ENCODE assay signal across 19 mouse cellular contexts in genomic region chr10:17621703-17622385, GRCm38 (mm10).
"Had no signal": no experiment of that assay in that cellular context is flagged by ENCODE, and none has a peak within 500 bp of the region (broad histone marks: within the 10 kb centered on the region; RNA-seq: fewer than 3 reads in every experiment).

No protein-coding gene starts in this region.

- H3K9ac ChIP-seq: lung, embryonic 14.5 days; midbrain, embryonic 12.5 days; neural tube, embryonic 13.5 days; neural tube, embryonic 15.5 days; stomach, embryonic 15.5 days had no signal

- H3K27ac ChIP-seq: midbrain, embryonic 10.5 days; midbrain, embryonic 12.5 days; neural tube, embryonic 13.5 days; neural tube, embryonic 15.5 days; stomach, embryonic 15.5 days; stomach, postnatal 0 days had no signal

- DNase-seq: lung, adult 18-20 months; lung, embryonic 14.5 days; lung, postnatal 10 days; lung, postnatal 4 days; midbrain, embryonic 14.5 days; retina, postnatal 1 day; right cerebral cortex, adult 18-20 months; right cerebral cortex, postnatal 25 days; right cerebral cortex, postnatal 4 days; thymus, adult 2 months; thymus, postnatal 25 days; thymus, postnatal 4 days had no signal

- H3K27me3 ChIP-seq: midbrain, embryonic 12.5 days; neural tube, embryonic 13.5 days; neural tube, embryonic 15.5 days; stomach, embryonic 15.5 days had no signal

- H3K4me3 ChIP-seq: midbrain, embryonic 10.5 days; midbrain, embryonic 12.5 days; myocyte; neural tube, embryonic 13.5 days; neural tube, embryonic 15.5 days; stomach, embryonic 15.5 days had no signal

- H3K4me2 ChIP-seq: lung, embryonic 14.5 days; midbrain, embryonic 12.5 days; neural tube, embryonic 13.5 days; neural tube, embryonic 15.5 days; stomach, embryonic 15.5 days had no signal

- H3K9me3 ChIP-seq: midbrain, embryonic 10.5 days; midbrain, embryonic 12.5 days; neural tube, embryonic 13.5 days; neural tube, embryonic 15.5 days; stomach, embryonic 15.5 days had no signal

- H3K4me1 ChIP-seq: midbrain, embryonic 12.5 days; neural tube, embryonic 13.5 days; neural tube, embryonic 15.5 days; stomach, embryonic 15.5 days had no signal

- H3K36me3 ChIP-seq: midbrain, embryonic 10.5 days; midbrain, embryonic 12.5 days; neural tube, embryonic 13.5 days; neural tube, embryonic 15.5 days; stomach, embryonic 15.5 days had no signal
